Mouse (Mus musculus) liver, postnatal 0 days (tissue): ENCODE results near the gene Dennd1c. TPM values are rescaled to one million over a fixed set of nuclear protein-coding genes. Genes with fewer than 3 reads are reported as not detected.

ENCODE experiments used
- ATAC-seq: fragments of 200-750 bp; cut with Nextera tagmentation; 2 replicates; pipeline ENCODE4 v1.8.0; 2017; ENCODE audit warnings: mild to moderate bottlenecking, moderate library complexity
- DNase-seq: peaks from one replicate; pipeline ENCODE4 v3.0.0-alpha.2; 2016
- H3K27ac ChIP-seq: fragments of 300-500 bp; sonication (generic); 2 replicates; pipeline ENCODE4 v1.5.1; 2014; ENCODE audit warnings: antibody characterized with exemption, moderate library complexity, mild to moderate bottlenecking, low read depth
- H3K27me3 ChIP-seq: fragments of 300-500 bp; sonication (generic); 2 replicates; pipeline ENCODE4 v1.6.1; 2014; ENCODE audit warnings: low read length, control low read depth, mixed read lengths; ENCODE audit not compliant: insufficient read depth
- H3K36me3 ChIP-seq: fragments of 300-500 bp; sonication (generic); replicated peaks from 2 replicates; pipeline ENCODE4 v1.6.1; 2014; ENCODE audit warnings: mild to moderate bottlenecking, control low read depth, low read length, moderate library complexity, mixed read lengths; ENCODE audit not compliant: insufficient read depth
- H3K4me1 ChIP-seq: fragments of 300-500 bp; sonication (generic); 2 replicates; pipeline ENCODE4 v1.6.1; 2014; ENCODE audit warnings: antibody characterized with exemption, mild to moderate bottlenecking, control low read depth; ENCODE audit not compliant: insufficient read depth
- H3K4me2 ChIP-seq: fragments of 300-500 bp; sonication (generic); 2 replicates; pipeline ENCODE4 v1.6.1; 2014; ENCODE audit warnings: low read depth, mild to moderate bottlenecking, low read length, moderate library complexity, mixed read lengths
- H3K4me3 ChIP-seq: fragments of 300-500 bp; sonication (generic); 2 replicates; pipeline ENCODE4 v1.5.1; 2014; ENCODE audit warnings: low read depth, low read length
- H3K9ac ChIP-seq: fragments of 300-500 bp; sonication (generic); replicated peaks from 2 replicates; pipeline ENCODE4 v1.6.1; 2014; ENCODE audit warnings: mild to moderate bottlenecking, moderate library complexity
- H3K9me3 ChIP-seq: fragments of 300-500 bp; sonication (generic); 2 replicates; pipeline ENCODE4 v1.6.1; 2016; ENCODE audit warnings: mild to moderate bottlenecking, control low read depth, low read length, mixed read lengths
- CTCF ChIP-seq: sonication (generic); IDR thresholded peaks from 2 replicates; pipeline ENCODE4 v1.5.1; 2016; ENCODE audit warnings: antibody characterized with exemption, low read depth
- EP300 ChIP-seq: IDR thresholded peaks from 2 replicates; pipeline ENCODE4 v1.6.1; 2016; ENCODE audit warnings: antibody characterized with exemption, low read depth, mild to moderate bottlenecking
- WGBS: fragments of 180-500 bp; shearing (Covaris S2); extraction: QIAGEN DNeasy Blood & Tissue Kit; methylation state at CpG from one replicate; pipeline ENCODE4 v1.1.7; 2014; ENCODE audit not compliant: insufficient replicate concordance; 5-methylcytosine and 5-hydroxymethylcytosine counted together
- polyA plus RNA-seq: library from polyadenylated mRNA; unstranded; fragments of >200 nt; fragmentation: Nextera tagmentation; extraction: Ambion mirVana; gene quantifications from 2 replicates; pipeline ENCODE4 v1.2.1, GENCODE M21; 2015

Dennd1c gene
- polyA plus RNA-seq, 1 experiment from 2014 or later, result 3.5 TPM

DNA sequence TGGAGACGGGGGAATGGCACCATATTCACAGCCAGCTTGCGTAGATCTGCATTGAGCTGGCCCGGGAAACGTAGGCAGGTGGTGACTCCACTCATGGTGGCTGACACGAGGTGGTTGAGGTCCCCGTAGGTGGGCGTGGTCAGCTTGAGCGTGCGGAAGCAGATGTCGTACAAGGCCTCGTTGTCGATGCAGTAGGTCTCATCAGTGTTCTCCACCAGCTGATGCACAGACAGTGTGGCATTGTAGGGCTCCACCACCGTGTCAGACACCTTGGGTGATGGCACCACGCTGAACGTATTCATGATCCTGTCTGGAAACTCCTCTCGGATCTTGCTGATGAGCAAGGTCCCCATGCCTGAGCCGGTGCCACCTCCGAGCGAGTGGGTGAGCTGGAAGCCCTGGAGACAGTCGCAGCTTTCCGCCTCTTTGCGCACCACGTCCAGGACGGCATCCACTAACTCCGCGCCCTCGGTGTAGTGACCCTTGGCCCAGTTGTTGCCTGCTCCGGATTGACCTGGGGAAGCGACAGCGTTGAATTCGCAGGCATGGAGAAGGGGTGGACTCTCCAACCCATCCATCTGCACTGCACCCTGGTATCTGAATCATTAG lies 3.0 kb upstream of the Dennd1c start:
- no peak overlapping the region for H3K27ac ChIP-seq
- H3K4me2 ChIP-seq, result no peak overlapping the region
- H3K4me3 ChIP-seq, result no peak overlapping the region
- H3K9me3 ChIP-seq, result no peaks in the 10 kb centered on the region
- no peaks in the 10 kb centered on the region for H3K36me3 ChIP-seq
- no peaks in the 10 kb centered on the region for H3K4me1 ChIP-seq
- H3K9ac ChIP-seq, result no peak overlapping the region
- H3K27me3 ChIP-seq, result peaks cover 6% of the 10 kb centered on the region; the same call in 1 of the 2 replicates
- DNase-seq (no peak), ATAC-seq (no peak)
- 87% methylated on average over 31 of the region's 31 CpGs for WGBS
- TF ChIP-seq CTCF (no peak), EP300 (no peak)

DNA sequence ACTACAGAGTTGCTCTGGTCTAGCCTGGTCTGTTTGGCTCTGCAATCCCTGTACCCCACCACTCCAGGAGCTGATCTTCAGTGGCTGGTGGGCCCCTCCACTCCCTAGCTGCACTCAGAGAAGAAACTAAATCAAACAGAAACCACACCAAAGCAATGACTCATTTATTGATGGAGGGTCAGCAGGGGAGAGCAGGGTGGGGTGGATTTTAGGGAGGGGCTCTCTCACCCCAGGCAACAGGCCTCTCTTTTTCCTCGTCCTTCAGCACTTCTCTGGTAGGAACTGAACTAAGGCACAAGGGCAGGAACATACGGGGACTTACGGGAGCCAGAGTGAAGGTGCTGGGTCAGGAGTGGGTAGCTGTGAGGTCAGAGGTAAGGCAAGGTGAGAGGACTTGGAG lies 1.6 kb upstream of the Dennd1c start:
- Histone ChIP-seq H3K4me3 (no peak overlapping the region), H3K36me3 (no peaks in the 10 kb centered on the region), H3K4me2 (no peak overlapping the region), H3K27ac (no peak overlapping the region), H3K9me3 (no peaks in the 10 kb centered on the region), H3K27me3 (0 out of 2 replicates have a peak, but pooled peaks cover 3% of the 10 kb centered on the region), H3K9ac (no peak overlapping the region), H3K4me1 (no peaks in the 10 kb centered on the region)
- DNase-seq, result no peak
- 55% methylated on average over 3 of the region's 3 CpGs for WGBS
- no peak for ATAC-seq
- TF ChIP-seq CTCF (no peak), EP300 (no peak)

DNA sequence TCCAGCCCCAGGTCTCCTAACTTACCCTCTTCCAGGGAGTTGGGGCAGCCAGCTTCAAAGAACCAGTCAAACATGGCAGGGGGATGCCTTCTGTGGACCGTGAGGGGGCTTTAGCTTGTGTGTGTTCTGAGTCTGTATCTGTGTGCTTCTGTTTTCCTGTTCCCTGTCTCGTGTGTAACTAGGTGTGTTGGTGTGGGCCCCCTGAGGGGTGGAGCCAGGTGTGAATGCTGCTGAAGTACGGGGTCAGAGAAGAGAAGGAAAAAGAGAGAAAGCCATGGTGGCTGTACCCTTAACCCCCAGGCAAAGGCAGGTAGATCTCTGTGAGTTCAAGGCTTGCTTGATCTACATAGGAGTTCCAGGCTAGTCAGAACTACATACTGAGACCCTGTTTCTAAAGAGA lies 1.4 kb downstream of the Dennd1c start:
- Histone ChIP-seq H3K27ac (no peak overlapping the region), H3K4me3 (no peak overlapping the region), H3K4me2 (peak overlapping the region; percentile 38), H3K4me1 (no peaks in the 10 kb centered on the region), H3K9me3 (no peaks in the 10 kb centered on the region), H3K36me3 (no peaks in the 10 kb centered on the region), H3K9ac (no peak overlapping the region), H3K27me3 (no peaks in the 10 kb centered on the region)
- WGBS, result 52% methylated on average over 3 of the region's 3 CpGs
- TF ChIP-seq CTCF (no peak), EP300 (no peak)
- DNase-seq (no peak), ATAC-seq (no peak)

GRCm38 (mm10) chr17:57070699-57071098 lies 7.6 kb downstream of the Dennd1c start:
- H3K4me2 ChIP-seq, result no peak overlapping the region
- H3K4me3 ChIP-seq, result no peak overlapping the region
- no peaks in the 10 kb centered on the region for H3K27me3 ChIP-seq
- H3K36me3 ChIP-seq, result 0 out of 2 replicates have a peak, but pooled peaks cover 4% of the 10 kb centered on the region
- H3K9me3 ChIP-seq, result no peaks in the 10 kb centered on the region
- peak; percentile 59 for DNase-seq
- no peak overlapping the region for H3K9ac ChIP-seq
- no peaks in the 10 kb centered on the region for H3K4me1 ChIP-seq
- WGBS, result 32% methylated on average over 11 of the region's 11 CpGs
- no peak for TF ChIP-seq EP300
- no peak for TF ChIP-seq CTCF
- no peak overlapping the region for H3K27ac ChIP-seq
- 0 out of 2 replicates have a peak, but pooled peaks have one; percentile 25 for ATAC-seq

DNA sequence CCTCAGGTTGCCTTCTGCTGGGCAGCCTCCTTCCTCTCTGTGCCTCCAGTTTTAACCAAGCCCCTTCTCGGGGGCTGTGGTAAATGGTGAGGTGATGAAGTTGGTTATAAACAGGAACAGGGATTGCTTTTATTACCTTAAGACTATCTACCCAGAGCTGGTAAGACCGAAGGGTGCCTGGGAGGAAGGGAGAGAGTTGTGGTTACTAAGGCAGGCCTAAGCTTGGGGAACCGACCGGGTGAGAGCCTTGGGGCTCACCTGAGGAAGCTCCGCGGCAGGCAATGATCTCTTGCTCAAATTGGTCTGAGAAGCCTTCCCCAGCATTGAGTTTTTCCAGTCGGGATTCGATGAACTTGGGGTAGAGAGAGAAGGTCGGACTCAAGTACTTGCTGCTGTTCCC lies 8.0 kb downstream of the Dennd1c start:
- no peak overlapping the region for H3K9ac ChIP-seq
- ATAC-seq, result no peak
- H3K4me2 ChIP-seq, result no peak overlapping the region
- H3K4me3 ChIP-seq, result no peak overlapping the region
- no peaks in the 10 kb centered on the region for H3K27me3 ChIP-seq
- H3K9me3 ChIP-seq, result no peaks in the 10 kb centered on the region
- DNase-seq, result no peak
- WGBS, result 23% methylated on average over 9 of the region's 9 CpGs
- TF ChIP-seq CTCF (no peak), EP300 (no peak)
- H3K4me1 ChIP-seq, result no peaks in the 10 kb centered on the region
- no peak overlapping the region for H3K27ac ChIP-seq
- 0 out of 2 replicates have a peak, but pooled peaks cover 6% of the 10 kb centered on the region for H3K36me3 ChIP-seq

GRCm38 (mm10) chr17:57066908-57067307 lies 11.4 kb downstream of the Dennd1c start:
- H3K4me3 ChIP-seq, result no peak overlapping the region
- 52% methylated on average over 5 of the region's 5 CpGs for WGBS
- no peak overlapping the region for H3K9ac ChIP-seq
- peaks cover 2% of the 10 kb centered on the region; the same call in 1 of the 2 replicates for H3K4me1 ChIP-seq
- H3K27ac ChIP-seq, result no peak overlapping the region
- no peak for DNase-seq
- H3K36me3 ChIP-seq, result 0 out of 2 replicates have a peak, but pooled peaks cover 7% of the 10 kb centered on the region
- no peak overlapping the region for H3K4me2 ChIP-seq
- H3K9me3 ChIP-seq, result no peaks in the 10 kb centered on the region
- TF ChIP-seq EP300 (no peak), CTCF (no peak)
- H3K27me3 ChIP-seq, result peaks cover 12% of the 10 kb centered on the region
- ATAC-seq, result no peak
